Mouse (Mus musculus): ENCODE data around the gene Pole2.

Pole2 gene

DNA sequence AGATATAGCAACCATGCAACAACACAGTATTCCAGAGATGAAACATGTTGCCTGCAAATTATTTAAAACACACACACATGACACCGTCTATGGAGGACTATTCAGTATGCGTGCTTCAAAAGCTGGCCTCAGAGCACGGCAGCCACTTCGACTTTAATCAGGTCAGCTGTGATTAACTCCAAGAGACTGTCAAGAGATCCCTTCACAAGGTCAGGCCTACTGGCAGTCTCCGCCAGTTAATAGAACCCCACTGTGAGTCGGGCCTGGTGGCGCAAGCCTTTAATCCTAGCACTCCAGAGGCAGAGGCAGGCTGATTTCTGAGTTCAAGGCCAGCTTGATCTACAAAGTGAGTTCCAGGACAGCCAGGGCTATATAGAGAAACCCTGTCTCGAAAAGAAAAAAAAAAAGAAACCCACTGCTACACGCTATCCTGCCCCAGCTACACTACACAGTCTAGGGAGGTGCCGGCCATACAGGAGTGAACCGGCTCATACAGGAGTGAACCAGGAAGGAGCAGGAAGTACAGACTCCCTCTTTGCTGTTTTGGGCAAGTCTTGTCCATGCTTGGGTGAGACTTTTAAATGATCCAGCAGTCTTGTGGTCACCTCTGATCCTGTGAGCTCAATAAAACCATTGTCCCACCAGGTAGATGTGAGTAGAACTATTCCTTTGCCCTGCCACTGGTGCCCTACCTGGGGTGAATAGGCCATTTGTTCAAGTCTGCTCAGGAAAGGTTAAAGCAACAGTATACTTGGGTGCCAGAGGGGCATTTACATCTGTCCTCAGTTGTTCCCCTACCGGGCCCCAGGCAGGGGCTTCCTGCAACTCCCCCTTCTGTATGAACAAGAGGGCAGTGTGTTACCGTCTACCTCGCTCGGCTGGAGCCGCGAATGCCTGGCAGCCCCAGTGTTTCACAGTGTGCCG is 17.7 kb downstream of the Pole2 start:
- peak in 1 of 2 experiments; percentile 19 for DNase-seq (ENCODE audit: low spot score in 2 of 2)

DNA sequence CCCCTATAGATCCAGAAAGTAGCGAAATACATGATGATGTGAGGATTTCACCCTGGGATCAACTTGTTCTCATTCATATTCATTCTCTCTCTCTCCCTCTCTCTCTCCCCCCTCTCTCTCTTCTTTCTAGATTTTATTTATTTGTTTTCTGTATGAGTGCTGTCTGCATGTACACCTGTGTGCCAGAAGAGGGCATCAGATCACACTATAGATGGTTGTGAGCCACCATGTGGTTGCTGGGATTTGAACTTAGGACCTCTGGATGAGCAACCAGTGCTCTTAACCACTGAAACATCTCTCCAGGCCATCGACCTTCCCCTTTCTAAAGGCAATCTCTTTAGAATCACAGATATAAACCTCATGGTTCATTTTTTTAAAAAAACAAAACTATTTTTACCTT is 19.5 kb downstream of the Pole2 start:
- no peak for DNase-seq (ENCODE audit: low spot score in 2 of 2)

DNA sequence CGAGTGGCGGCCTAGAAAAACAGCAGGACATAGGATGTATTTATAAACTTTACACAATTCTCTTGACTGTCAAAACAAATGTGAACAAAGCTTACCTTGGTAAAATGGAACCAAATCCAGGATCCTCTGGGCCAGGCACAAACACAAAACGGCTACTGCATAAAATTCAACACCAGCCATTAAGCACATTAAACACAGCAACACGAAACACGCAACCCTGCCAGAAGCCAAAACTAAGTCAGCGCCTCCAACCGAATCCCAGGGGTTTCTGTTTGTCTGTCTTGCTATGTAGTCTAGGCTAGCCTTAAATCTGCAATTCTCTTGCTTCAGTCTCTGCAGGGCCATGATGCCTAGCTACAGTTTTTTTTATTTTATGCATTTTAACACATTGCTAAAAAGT is 20.1 kb downstream of the Pole2 start:
- no peak for DNase-seq (ENCODE audit: low spot score in 2 of 2)

DNA sequence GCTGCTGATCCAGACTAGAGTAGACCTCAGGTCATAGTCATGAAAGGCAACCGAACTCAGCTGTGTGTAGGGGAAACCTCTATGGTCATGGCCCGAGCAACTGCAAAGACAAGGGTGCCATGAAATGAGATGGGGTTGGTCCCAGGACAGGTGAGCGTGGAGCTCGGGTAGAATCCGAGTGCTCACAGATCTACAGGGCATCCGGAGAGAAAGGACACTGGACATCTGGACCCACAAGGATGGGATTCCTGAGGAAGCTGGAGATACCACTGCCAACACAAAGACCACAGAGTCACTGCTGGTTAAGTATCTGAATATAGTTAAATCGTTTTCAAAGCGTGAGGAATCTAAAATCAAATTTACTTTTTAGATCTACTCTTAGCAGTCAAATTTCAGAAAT is 20.6 kb downstream of the Pole2 start:
- no peak for DNase-seq (ENCODE audit: low spot score in 2 of 2)

DNA sequence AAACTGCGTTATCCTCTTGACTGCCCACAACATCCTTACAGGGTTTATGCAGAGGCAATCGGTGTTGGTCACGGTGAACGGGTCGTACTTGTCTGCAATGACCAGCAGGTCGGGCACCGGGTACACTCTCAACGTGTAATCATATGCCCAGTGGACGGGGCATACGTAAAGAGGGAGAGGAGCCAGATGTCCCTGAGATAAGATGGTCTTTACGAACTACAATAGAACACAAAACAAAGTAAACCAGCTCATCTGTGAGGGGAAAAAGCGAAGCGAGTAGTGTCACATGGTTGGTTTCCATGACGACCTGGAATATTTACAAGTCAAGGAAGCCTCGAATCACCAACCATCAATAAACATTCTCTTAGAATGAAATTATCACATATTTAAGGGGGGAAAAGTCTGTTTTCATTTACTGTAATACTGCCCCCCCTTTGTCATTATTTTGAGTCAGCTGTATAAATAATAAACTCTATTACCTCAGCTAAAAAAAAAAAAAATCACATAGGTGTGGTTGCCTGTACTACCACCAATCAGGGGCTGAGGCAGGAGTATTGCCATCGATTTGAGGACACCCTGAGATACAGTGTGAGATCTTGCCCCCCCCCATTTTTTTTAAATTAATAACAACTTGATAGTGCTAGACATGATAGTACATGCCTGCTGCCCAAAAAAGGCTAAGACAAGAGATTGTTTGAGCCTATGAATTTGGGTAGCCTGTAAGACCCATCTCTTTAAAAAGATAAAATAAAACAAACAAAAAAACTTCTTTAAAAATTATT is 23.8 kb downstream of the Pole2 start, which contains the start of gene Gm49384:
Gene Gm49384 (minus strand): TSS at position 216 of the 782 bp plus-strand sequence.
- no peak for DNase-seq (ENCODE audit: low spot score in 2 of 2)

DNA sequence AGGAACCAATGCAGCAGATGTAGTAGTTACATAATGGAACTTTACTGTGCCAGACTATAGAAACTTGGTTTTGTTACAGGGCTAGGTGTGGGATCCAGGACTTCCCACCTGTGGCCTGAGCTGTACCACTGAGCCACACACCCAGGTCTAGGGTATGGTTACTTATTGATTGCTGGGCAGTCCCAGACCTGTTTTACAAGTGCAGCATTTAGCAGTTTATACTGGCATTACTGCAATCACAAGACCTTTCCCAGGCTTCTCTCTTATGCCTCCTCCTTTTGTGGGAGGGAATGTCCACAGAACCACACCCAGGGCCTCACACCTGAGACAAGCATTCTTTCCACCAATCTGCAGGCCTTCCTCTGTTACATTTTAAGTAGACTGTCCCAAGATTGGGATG is 29.0 kb downstream of the Pole2 start:
- no peak for DNase-seq (ENCODE audit: low spot score in 2 of 2)

DNA sequence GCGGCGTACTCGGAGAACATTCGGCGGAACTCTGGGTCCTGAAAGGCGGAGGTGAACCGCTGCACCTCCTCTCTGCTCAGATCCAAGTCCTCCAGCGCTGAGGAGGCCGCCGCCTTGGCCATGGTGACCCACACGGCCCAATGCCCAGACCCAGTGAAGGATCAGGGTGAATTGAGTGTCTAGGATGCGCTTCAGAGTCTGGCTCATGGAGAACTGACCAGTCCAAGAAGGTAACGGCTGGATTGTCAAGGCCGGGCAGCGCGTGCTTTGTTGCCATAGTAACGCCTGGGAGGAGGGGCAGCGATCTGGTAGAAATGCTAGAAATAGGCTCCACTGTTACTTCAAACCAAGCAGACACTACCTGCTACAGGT is 29.8 kb downstream of the Pole2 start, which contains the start of gene Dnaaf2:
Gene Dnaaf2 (minus strand): TSS at position 266 of the 372 bp plus-strand sequence.
- peak; percentile 58 to 72 for DNase-seq (ENCODE audit: low spot score in 2 of 2)

DNA sequence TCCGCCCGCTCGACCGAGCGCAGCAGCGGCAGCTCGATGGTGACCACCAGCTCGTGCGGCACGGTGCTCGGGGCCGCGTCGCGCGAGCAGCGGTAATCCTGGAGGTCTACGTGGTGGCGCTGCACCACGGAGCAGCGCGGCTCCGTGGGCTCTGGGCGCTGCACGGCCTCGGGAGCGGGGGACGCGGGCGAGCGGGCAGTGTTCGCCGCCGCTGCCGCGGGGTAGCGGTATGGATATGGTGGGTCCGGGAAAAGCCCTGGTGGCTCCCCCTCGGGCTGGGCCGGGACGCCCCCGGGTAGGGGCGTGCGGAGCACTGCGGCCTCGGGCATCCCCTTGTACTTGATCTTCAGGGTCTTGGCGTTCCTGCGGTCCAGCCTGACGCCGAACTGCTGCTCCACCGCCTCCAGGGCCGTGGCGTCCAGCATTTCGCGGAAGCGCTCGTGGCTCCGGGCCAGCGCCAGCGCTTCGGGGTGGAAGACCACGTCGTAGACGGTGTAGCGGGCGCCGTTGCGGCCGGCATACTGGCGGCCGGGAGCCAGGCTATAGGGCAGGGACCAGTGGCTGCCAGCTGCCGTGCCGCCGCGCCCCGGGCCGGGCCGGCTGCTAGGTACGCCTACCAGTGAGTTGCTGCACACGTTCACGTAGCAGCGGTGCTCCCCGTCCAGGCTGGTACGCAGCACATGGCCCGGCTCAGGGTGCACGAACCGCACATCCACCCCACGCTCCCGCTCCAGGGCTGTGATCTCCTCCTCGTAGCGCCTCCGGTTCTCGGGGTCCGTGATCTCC is 30.4 kb downstream of the Pole2 start:
- DNase-seq (ENCODE audit: low spot score in 2 of 2): peak in 1 of 2 experiments; percentile 51

DNA sequence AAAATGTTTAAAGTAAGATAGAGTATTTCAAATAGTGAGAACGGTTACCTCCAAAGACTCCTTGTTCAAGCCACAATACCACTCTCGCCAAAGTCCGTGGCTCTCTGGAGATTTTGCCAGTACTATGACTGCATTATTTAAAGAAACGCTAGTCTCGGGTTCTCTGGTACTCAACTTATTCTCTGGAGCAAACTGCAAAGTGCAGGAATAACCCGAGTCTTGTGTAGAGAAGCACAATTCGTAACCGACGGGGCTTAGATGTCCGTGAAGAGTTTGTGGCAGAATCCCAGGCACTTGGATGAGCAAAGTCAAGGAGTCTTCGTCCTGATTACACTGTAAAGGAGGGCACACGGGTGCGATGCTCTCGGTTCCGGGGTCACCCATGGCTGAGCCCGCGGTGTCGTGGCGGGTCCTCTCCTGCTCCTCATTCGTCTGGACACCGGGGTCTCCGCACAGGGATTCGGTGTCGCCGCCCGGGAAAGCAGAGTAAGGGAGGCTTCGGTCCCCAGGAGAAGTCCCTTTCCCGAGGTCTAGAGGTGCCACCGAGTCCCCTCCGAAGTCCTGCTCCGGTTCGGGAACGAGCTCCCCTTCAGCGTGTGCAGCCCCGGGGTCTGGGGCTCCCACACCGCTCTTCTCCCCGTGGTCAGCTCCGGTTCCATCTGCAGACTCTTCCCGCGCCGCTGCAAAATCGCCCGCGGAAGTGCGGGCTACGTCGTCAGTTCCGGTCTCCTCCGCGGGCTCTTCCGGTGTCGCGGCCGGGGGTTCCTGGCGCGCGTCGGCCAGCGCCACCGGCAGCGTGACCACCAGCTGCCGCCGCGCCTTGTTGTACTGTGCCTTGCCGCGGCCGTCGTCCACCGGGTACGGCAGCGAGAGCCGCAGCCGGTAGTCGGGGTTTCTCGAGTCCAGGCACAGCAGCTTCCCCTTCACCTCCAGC is 31.3 kb downstream of the Pole2 start, which contains the start of gene Gm49383:
Gene Gm49383 (minus strand): TSS at position 661 of the 934 bp plus-strand sequence.
- DNase-seq (ENCODE audit: low spot score in 2 of 2): peak; percentile 64 to 76

DNA sequence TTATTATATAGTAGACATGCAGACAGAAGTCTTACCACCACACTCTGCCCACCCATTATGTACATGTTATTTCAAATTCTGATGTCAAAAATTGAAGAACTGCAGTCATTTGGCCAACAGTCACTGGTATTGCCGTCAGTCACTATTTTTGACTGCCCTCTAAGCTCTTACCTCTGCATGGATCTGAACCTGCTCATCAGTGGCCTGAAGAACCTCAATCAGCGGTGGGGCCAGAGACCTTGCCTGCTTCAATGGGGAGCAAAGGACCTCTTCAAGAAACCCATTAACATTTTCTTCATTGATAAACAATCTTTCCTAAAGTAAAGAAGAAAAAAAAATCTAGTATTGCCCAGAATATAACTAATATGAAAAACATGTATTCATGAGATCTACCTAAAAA is 35.4 kb downstream of the Pole2 start:
- DNase-seq (ENCODE audit: low spot score in 2 of 2): peak in 1 of 2 experiments; percentile 54

DNA sequence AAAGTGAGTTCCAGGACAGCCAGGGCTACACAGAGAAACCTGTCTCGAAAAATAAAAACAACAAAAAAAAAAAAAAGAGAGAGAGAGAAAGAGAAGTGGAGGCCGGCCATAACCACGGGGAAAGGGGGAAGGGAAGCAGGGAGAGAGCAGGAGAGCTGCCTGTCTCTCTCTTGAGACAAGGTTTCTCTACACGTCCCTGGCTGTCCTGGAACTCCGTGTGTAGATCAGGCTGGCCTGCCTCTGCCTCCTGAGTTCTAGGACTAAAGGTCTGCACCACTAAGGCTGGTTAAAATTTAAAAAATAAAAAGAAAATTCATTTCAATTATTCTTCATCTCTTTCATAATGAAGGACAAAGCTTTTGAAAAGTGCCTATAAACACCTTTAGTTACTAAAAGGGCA is 36.6 kb downstream of the Pole2 start:
- DNase-seq (ENCODE audit: low spot score in 2 of 2): peak in 1 of 2 experiments; percentile 19

DNA sequence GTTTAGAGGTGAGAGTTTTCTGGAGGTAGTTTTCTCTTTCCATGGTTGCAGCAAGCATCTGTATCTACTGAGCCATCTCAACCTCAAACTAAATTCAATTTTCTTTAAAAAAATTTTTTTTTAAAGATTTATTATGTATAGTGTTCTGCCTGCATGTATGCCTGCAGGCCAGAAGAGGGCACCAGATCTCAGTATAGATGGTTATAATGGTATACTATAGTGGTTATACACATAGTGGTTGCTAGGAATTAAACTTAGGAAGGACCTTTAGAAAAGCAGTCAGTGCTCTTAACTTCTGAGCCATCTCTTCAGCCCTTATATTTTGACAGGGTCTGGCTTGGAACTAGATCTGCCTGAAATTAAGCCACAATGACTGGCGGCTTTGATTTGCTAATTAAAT is 37.5 kb downstream of the Pole2 start:
- DNase-seq (ENCODE audit: low spot score in 2 of 2): no peak

DNA sequence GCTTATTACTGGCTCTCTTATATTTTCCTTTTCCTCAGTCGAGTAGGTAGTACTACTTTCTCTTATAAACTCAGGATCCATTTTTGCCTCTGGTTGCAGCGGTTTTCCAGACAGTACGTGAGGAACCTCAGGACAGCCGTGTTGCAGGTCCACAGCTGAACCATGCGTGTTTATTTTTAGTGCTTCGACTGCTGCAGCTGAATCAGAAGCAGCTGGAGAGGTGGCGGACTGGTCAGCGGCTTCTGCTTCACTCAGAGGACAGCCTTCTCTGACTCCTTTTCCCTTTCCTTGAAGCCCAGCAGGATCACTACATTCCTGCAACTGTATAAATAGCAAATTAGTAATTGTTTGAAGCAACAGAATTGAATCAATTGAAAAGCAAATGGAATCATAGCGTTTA is 37.9 kb downstream of the Pole2 start:
- peak in 1 of 2 experiments; percentile 22 for DNase-seq (ENCODE audit: low spot score in 2 of 2)

DNA sequence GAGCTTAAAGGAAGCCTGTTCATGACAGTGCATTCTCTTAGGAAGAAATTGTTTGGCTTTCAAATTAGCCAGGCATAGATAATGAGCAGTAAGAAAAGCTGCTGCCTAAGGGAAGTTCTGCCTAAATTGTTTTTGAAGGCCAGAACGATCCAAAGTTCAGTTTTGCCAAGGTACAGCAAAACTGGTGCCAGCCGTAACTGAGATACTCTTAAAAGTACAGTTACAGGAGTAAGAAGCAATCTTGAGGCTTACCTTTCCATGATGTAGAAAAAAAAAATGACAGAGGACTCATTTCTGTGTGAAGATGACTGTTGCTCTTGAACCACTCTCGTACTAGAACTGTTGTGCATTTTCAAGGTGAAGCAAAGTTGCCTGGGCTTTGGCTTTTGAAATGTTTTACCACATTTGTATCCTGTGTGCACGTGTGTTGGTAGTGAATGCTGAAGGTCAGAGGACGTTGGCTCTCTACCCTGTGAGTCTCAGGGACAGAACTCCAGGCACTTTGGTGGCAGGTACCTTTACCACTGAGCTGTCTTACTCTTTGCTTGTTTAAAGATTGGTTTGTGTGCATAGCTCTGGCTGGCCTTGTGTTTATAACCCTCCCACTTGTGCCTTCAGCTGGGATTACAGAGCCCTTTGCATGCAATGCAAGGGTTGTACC is 41.1 kb downstream of the Pole2 start:
- no peak for DNase-seq (ENCODE audit: low spot score in 2 of 2)

DNA sequence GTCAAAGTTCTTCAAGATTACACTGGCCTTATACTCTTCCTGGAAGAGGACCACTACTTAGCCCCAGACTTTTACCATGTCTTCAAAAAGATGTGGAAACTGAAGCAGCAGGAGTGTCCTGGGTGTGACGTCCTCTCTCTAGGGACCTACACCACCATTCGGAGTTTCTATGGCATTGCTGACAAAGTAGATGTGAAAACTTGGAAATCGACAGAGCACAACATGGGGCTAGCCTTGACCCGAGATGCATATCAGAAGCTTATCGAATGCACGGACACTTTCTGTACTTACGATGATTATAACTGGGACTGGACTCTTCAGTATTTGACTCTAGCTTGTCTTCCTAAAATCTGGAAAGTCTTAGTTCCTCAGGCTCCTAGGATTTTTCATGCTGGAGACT is 42.6 kb downstream of the Pole2 start:
- DNase-seq (ENCODE audit: low spot score in 2 of 2): no peak

DNA sequence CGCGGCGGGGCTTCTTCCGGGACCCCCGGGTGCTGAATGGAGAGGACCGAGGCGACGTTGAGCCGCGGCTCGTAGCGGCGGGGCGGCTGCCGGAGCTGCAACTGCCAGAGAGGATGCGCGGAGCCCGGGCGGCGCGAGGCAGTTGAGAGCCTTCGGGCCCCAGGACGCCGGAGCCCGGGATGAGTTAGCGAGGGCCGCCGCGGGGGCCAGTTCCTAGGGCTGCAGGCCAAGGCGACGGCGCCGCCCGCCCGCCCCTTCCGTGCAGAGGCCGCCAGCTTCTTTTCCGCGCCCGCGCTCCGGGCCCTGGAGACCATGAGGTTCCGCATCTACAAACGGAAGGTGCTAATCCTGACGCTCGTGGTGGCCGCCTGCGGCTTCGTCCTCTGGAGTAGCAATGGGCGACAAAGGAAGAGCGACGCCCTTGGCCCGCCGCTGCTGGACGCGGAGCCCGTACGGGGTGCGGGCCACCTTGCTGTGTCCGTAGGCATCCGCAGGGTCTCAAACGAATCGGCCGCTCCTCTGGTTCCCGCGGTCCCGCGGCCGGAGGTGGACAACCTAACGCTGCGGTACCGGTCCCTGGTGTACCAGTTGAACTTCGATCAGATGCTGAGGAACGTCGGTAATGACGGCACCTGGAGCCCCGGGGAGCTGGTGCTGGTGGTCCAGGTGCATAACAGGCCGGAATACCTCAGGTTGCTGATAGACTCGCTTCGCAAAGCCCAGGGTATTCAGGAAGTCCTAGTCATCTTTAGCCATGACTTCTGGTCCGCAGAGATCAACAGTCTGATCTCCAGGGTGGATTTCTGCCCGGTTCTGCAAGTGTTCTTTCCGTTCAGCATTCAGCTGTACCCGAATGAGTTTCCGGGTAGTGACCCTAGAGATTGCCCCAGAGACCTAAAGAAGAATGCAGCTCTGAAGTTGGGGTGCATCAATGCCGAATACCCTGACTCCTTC is 43.4 kb downstream of the Pole2 start:
- DNase-seq (ENCODE audit: low spot score in 2 of 2): peak; percentile 55 to 65

DNA sequence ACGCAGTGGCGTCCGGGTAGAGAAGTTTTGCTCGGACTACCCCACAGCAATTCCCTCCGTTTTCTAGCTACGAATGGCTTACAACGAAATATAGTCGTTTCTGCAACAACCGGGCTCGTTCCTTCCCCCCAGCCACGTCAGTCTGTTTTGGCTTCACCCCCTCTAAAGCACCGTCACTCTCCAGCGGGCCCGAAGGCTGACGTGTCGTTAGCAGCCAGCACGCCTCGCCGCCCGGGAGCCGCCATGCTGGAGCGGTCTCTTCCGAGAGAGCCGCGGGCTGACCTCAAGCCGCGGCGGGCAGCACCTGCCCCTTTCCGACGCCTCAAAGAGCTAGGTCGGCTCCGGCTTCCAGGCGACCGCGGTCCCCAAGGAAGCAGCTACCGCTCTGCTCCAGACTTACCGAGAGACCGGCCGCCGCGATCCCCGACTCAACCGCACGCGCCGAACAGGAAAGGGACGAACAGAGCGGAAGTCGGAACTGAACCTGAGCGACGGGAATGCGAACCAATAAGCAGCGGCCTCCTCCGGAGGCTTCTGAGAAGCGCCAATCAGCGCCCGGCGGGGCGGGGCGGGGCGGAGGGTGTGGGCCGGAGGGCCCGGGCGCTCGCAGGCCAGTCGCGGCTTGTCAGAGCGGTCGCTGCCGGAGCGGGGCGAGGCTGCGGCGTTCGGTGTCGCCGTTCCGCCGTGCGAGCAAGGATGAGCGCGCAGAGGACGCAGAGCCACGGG is 44.2 kb downstream of the Pole2 start, which contains the start of the genes Rpl36al and Mgat2:
Gene Rpl36al (minus strand): TSS at position 501 of the 726 bp plus-strand sequence.
Gene Mgat2 (plus strand): TSS at position 575 of the 726 bp plus-strand sequence.
- DNase-seq (ENCODE audit: low spot score in 2 of 2): peak; percentile 98 to 100

DNA sequence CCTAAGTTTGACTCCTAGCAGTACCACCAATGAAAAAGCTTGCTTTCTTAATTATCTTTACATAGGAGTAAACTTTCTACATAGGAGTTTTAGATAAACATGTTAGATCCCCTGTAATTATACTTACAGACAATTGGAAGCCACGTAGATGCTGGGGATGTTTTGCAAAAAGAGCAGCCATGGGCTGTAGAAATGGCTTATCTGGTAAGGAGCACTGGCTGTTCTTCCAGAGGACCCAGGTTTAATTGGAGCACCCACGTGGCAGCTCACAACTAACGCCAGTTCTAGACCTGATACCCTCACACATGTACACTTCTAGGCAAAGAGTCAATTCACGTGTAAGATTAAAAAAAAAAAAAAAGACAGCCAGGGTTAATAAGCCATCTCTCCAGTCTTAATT is 46.2 kb downstream of the Pole2 start:
- DNase-seq (ENCODE audit: low spot score in 2 of 2): no peak

All from urinary bladder, postnatal 4 days (tissue).